Mouse (Mus musculus) ES-E14 (cell line): ENCODE measurements at regions not wholly inside any gene's neighbourhood (a gene's known extent, or its start where the extent isn't known, plus 50 kb on each side); places are given as distances from the start of the nearest gene placed in this dataset.

Experiments used
- MAFK ChIP-seq: IDR thresholded peaks from 2 replicates; pipeline ENCODE4 v1.6.1; 2014; ENCODE audit warnings: mild to moderate bottlenecking, low read depth, low read length, inconsistent platforms; ENCODE audit not compliant: insufficient read depth
- ZC3H11A ChIP-seq: IDR thresholded peaks from 2 replicates; pipeline ENCODE4 v1.6.1; 2012; ENCODE audit warnings: low read depth, mild to moderate bottlenecking, inconsistent platforms, low read length, borderline replicate concordance
- ZNF384 ChIP-seq: IDR thresholded peaks from 2 replicates; pipeline ENCODE4 v1.6.1; 2012; ENCODE audit warnings: low read depth, low read length, inconsistent platforms

GRCm38 (mm10) chr3:120175632-120176031 lies 391.4 kb upstream of the Ptbp2 start:
- TF ChIP-seq ZNF384 (no peak), ZC3H11A (no peak), MAFK (no peak)
